Mouse (Mus musculus) myocyte (in vitro differentiated cells): ENCODE results near the gene Iqgap2. TPM values are rescaled to one million over a fixed set of nuclear protein-coding genes. Genes with fewer than 3 reads are reported as not detected.

Source experiments
- H3K27me3 ChIP-seq: one replicate; pipeline ENCODE4 v1.6.1; 2011; ENCODE audit not compliant: control insufficient read depth, insufficient read depth, insufficient read length
- H3K36me3 ChIP-seq: one replicate; pipeline ENCODE4 v1.6.1; 2011; ENCODE audit not compliant: control insufficient read depth, insufficient read depth
- H3K4me2 ChIP-seq: one replicate; pipeline ENCODE4 v1.6.1; 2011; ENCODE audit warnings: low read depth, control low read depth
- H3K4me3 ChIP-seq: one replicate; pipeline ENCODE4 v1.5.1; 2011; ENCODE audit warnings: mild to moderate bottlenecking, control low read depth, moderate library complexity
- H3K79me2 ChIP-seq: one replicate; pipeline ENCODE4 v1.6.1; 2011; ENCODE audit not compliant: control insufficient read depth, insufficient read depth
- H3ac ChIP-seq: one replicate; pipeline ENCODE4 v1.6.1; 2011; ENCODE audit not compliant: control insufficient read depth, insufficient read length
- CEBPB ChIP-seq: IDR thresholded peaks from 2 replicates; pipeline ENCODE4 v1.6.1; 2011; ENCODE audit warnings: mild to moderate bottlenecking, moderate library complexity; ENCODE audit not compliant: poor library complexity, insufficient read depth, severe bottlenecking
- E2F4 ChIP-seq: IDR thresholded peaks from one replicate; pipeline ENCODE4 v1.6.1; 2011; ENCODE audit warnings: mild to moderate bottlenecking, control low read depth, moderate library complexity; ENCODE audit not compliant: insufficient read depth
- MAX ChIP-seq: IDR thresholded peaks from one replicate; pipeline ENCODE4 v1.6.1; 2011; ENCODE audit warnings: low read depth, mild to moderate bottlenecking, control low read depth
- MYOD1 ChIP-seq, 3 experiments: IDR thresholded peaks; one replicate each; pipeline ENCODE4 v1.6.1; 2011; ENCODE audit warnings: control low read depth in 2 of 3, low read depth in 2 of 3, mild to moderate bottlenecking in 2 of 3, moderate library complexity in 1 of 3; ENCODE audit not compliant: insufficient read length in 2 of 3, control insufficient read depth in 1 of 3
- MYOG ChIP-seq, 3 experiments: IDR thresholded peaks; one replicate each; pipeline ENCODE4 v1.6.1; 2011; ENCODE audit warnings: control low read depth in 2 of 3, low read depth in 2 of 3, mild to moderate bottlenecking in 2 of 3; ENCODE audit not compliant: insufficient read length in 2 of 3, control insufficient read depth in 1 of 3, insufficient read depth in 1 of 3
- POLR2A ChIP-seq: IDR thresholded peaks from one replicate; pipeline ENCODE4 v1.6.1; 2011; ENCODE audit warnings: low read depth, mild to moderate bottlenecking, control low read depth, moderate library complexity; ENCODE audit not compliant: insufficient read length
- POLR2AphosphoS2 ChIP-seq: IDR thresholded peaks from one replicate; pipeline ENCODE4 v1.6.1; 2011; ENCODE audit warnings: low read depth, control low read depth; ENCODE audit not compliant: insufficient read length
- REST ChIP-seq: IDR thresholded peaks from one replicate; pipeline ENCODE4 v1.6.1; 2011; ENCODE audit warnings: mild to moderate bottlenecking, control low read depth, moderate library complexity; ENCODE audit not compliant: insufficient read depth, insufficient read length
- SRF ChIP-seq: IDR thresholded peaks from one replicate; pipeline ENCODE4 v1.6.1; 2011; ENCODE audit warnings: low read depth; ENCODE audit not compliant: control insufficient read depth, insufficient read length
- TCF12 ChIP-seq: IDR thresholded peaks from one replicate; pipeline ENCODE4 v1.6.1; 2011; ENCODE audit warnings: mild to moderate bottlenecking, control low read depth; ENCODE audit not compliant: poor library complexity, insufficient read depth, severe bottlenecking
- TCF3 ChIP-seq: IDR thresholded peaks from one replicate; pipeline ENCODE4 v1.6.1; 2011; ENCODE audit warnings: low read depth, control low read depth; ENCODE audit not compliant: insufficient read length
- USF1 ChIP-seq: IDR thresholded peaks from one replicate; pipeline ENCODE4 v1.6.1; 2011; ENCODE audit warnings: low read depth, mild to moderate bottlenecking, control low read depth, moderate library complexity
- polyA plus RNA-seq: library from polyadenylated mRNA; unstranded; fragments of >200 nt; fragmentation: generic; extraction: Trizol; gene quantifications from one replicate; pipeline ENCODE4 v1.2.1, GENCODE M21; 2012; ENCODE audit warnings: missing spikeins

The Iqgap2 gene
- polyA plus RNA-seq, 1 experiment: 0.02 TPM

DNA sequence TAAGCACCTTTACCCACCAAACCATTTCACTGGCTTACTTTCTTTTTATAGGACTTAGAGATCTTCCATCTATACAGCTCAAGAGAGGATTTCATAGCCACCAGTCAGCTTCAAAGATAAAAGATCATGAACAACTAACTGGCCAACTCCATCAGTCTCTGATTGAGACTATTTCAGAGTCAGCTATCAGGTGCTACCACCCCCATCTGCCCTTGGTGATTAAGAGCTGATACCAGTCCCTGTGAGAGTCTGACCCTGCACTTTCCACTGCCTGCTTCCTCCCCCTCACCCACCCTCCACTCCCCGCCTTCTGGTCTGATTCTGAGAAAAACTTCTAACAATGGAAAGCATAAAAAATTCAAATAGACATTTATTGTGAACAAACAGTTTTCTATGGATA is 203.1 kb downstream of the Iqgap2 start:
- Histone ChIP-seq H3K27me3 (no peaks in the 10 kb centered on the region), H3ac (no peak overlapping the region), H3K36me3 (no peaks in the 10 kb centered on the region), H3K4me2 (no peak overlapping the region), H3K79me2 (no peaks in the 10 kb centered on the region), H3K4me3 (no peak overlapping the region)
- TF ChIP-seq TCF12 (no peak), SRF (no peak), MYOG (IDR thresholded peaks at IDR 0.05; ENCODE audit: control insufficient read depth in 1 of 3, insufficient read depth in 1 of 3, insufficient read length in 2 of 3, low read depth in 2 of 3) (no peak), E2F4 (no peak), MYOD1 (IDR thresholded peaks at IDR 0.05; ENCODE audit: control insufficient read depth in 1 of 3, insufficient read length in 2 of 3, low read depth in 2 of 3) (no peak), POLR2AphosphoS2 (no peak), TCF3 (no peak)

DNA sequence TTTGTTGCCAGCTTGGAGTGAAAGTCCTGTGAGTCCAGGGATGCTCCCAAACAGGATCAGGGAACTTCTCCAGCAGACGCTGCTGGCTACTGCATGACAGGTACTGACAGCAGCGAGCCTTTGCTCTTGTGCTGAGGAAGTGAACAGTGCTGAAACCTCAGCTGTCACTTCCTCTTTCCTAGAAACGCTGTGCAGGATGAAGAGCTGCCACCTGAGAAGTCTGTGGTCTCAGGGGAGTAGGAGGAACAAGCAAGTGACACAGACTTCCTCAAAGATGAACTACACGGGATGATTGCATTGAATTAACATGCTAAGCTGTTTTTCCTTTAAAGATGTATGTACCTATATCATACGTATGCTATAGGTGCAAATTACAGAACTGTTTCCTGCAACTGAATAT is 206.0 kb downstream of the Iqgap2 start:
- Histone ChIP-seq H3ac (no peak overlapping the region), H3K79me2 (no peaks in the 10 kb centered on the region), H3K4me2 (no peak overlapping the region), H3K36me3 (no peaks in the 10 kb centered on the region), H3K27me3 (no peaks in the 10 kb centered on the region), H3K4me3 (no peak overlapping the region)
- no peak for TF ChIP-seq CEBPB
- TF ChIP-seq REST: no peak
- TF ChIP-seq E2F4: no peak
- TF ChIP-seq TCF3: no peak
- TF ChIP-seq USF1: no peak
- TF ChIP-seq POLR2AphosphoS2: no peak
- no peak for TF ChIP-seq SRF
- no peak for TF ChIP-seq POLR2A

DNA sequence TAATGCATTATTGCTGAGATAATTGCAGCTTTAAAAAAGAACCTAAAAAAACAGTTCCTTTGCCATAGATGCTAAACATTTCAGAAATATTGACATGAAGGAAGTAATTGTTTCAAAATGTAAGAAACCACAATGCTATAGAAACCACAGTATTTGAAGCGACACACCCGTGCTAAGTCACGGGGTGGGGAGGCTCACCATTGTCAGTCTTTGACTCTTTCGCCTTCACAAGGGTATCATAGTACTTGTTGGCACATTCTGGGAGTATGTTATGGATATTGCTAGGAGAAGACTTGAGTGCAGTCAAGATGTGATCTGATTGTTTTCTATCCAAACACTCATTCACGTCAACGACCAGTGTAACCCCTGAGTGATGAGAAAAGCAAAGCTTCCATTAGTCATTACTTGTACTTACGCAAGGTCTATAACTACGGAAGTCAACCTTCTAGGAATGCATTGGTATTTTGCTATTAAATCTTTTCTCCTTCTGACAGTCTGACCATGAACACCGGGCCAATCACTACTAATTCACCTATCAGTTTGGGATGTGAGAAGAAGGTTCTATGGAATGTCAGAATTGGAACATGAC is 207.0 kb downstream of the Iqgap2 start:
- no peaks in the 10 kb centered on the region for H3K79me2 ChIP-seq
- no peak for TF ChIP-seq TCF12
- no peak for TF ChIP-seq SRF
- no peak for TF ChIP-seq USF1
- no peak for TF ChIP-seq MYOD1 (IDR thresholded peaks at IDR 0.05; ENCODE audit: control insufficient read depth in 1 of 3, insufficient read length in 2 of 3, low read depth in 2 of 3)
- TF ChIP-seq MYOG (IDR thresholded peaks at IDR 0.05; ENCODE audit: control insufficient read depth in 1 of 3, insufficient read depth in 1 of 3, insufficient read length in 2 of 3, low read depth in 2 of 3): no peak
- no peak for TF ChIP-seq POLR2AphosphoS2
- TF ChIP-seq POLR2A: no peak
- TF ChIP-seq E2F4: no peak
- TF ChIP-seq MAX: no peak
- no peak for TF ChIP-seq TCF3
- no peak for TF ChIP-seq CEBPB
- no peak for TF ChIP-seq REST
- H3K4me2 ChIP-seq: no peak overlapping the region
- H3K27me3 ChIP-seq: no peaks in the 10 kb centered on the region
- no peak overlapping the region for H3ac ChIP-seq
- no peak overlapping the region for H3K4me3 ChIP-seq
- no peaks in the 10 kb centered on the region for H3K36me3 ChIP-seq

GRCm38 (mm10) chr13:95679491-95679941 is 212.2 kb downstream of the Iqgap2 start:
- no peak overlapping the region for H3K4me3 ChIP-seq
- H3K27me3 ChIP-seq: no peaks in the 10 kb centered on the region
- no peaks in the 10 kb centered on the region for H3K79me2 ChIP-seq
- TF ChIP-seq TCF3: no peak
- no peak for TF ChIP-seq MYOD1 (IDR thresholded peaks at IDR 0.05; ENCODE audit: control insufficient read depth in 1 of 3, insufficient read length in 2 of 3, low read depth in 2 of 3)
- no peak for TF ChIP-seq REST
- no peak for TF ChIP-seq POLR2AphosphoS2
- TF ChIP-seq SRF: no peak
- no peak for TF ChIP-seq MYOG (IDR thresholded peaks at IDR 0.05; ENCODE audit: control insufficient read depth in 1 of 3, insufficient read depth in 1 of 3, insufficient read length in 2 of 3, low read depth in 2 of 3)
- TF ChIP-seq USF1: no peak
- no peak for TF ChIP-seq E2F4
- TF ChIP-seq CEBPB: no peak
- no peak for TF ChIP-seq MAX
- TF ChIP-seq TCF12: no peak
- TF ChIP-seq POLR2A: no peak
- H3K4me2 ChIP-seq: no peak overlapping the region
- H3ac ChIP-seq: no peak overlapping the region
- H3K36me3 ChIP-seq: no peaks in the 10 kb centered on the region

GRCm38 (mm10) chr13:95679078-95679477 is 212.6 kb downstream of the Iqgap2 start:
- no peaks in the 10 kb centered on the region for H3K27me3 ChIP-seq
- TF ChIP-seq TCF12 (no peak), POLR2AphosphoS2 (no peak), TCF3 (no peak), MYOD1 (IDR thresholded peaks at IDR 0.05; ENCODE audit: control insufficient read depth in 1 of 3, insufficient read length in 2 of 3, low read depth in 2 of 3) (no peak), REST (no peak), CEBPB (no peak), MAX (no peak), SRF (no peak), POLR2A (no peak), MYOG (IDR thresholded peaks at IDR 0.05; ENCODE audit: control insufficient read depth in 1 of 3, insufficient read depth in 1 of 3, insufficient read length in 2 of 3, low read depth in 2 of 3) (no peak), E2F4 (no peak)
- H3K4me3 ChIP-seq: no peak overlapping the region
- no peak overlapping the region for H3ac ChIP-seq
- H3K4me2 ChIP-seq: no peak overlapping the region
- H3K36me3 ChIP-seq: no peaks in the 10 kb centered on the region
- H3K79me2 ChIP-seq: no peaks in the 10 kb centered on the region
